Mouse (Mus musculus) heart, embryonic 12.5 days (tissue): ENCODE measurements at regions not wholly inside any gene's neighbourhood (a gene's known extent, or its start where the extent isn't known, plus 50 kb on each side); places are given as distances from the start of the nearest gene placed in this dataset.
A peak's percentile ranks its signal among the peaks of the same experiment; 100 is the strongest.

Source experiments
- ATAC-seq: fragments of 200-750 bp; cut with Nextera tagmentation; 2 replicates; pipeline ENCODE4 v1.8.0; 2017; ENCODE audit warnings: moderate TSS enrichment, moderate library complexity; ENCODE audit not compliant: insufficient number of reproducible peaks, low FRiP score
- H3K27ac ChIP-seq: fragments of 300-500 bp; sonication (generic); 2 replicates; pipeline ENCODE4 v1.5.1; 2016; ENCODE audit warnings: mild to moderate bottlenecking, moderate library complexity; ENCODE audit not compliant: poor library complexity, severe bottlenecking
- H3K27me3 ChIP-seq: fragments of 300-500 bp; sonication (generic); replicated peaks from 2 replicates; pipeline ENCODE4 v1.6.1; 2016; ENCODE audit warnings: mild to moderate bottlenecking, moderate library complexity
- H3K36me3 ChIP-seq: fragments of 300-500 bp; sonication (generic); 2 replicates; pipeline ENCODE4 v1.6.1; 2016; ENCODE audit warnings: mild to moderate bottlenecking, moderate library complexity
- H3K4me1 ChIP-seq: fragments of 300-500 bp; sonication (generic); replicated peaks from 2 replicates; pipeline ENCODE4 v1.6.1; 2016; ENCODE audit warnings: mild to moderate bottlenecking
- H3K4me2 ChIP-seq: fragments of 300-500 bp; sonication (generic); 2 replicates; pipeline ENCODE4 v1.6.1; 2016; ENCODE audit warnings: mild to moderate bottlenecking, moderate library complexity
- H3K4me3 ChIP-seq: fragments of 300-500 bp; sonication (generic); 2 replicates; pipeline ENCODE4 v1.5.1; 2016; ENCODE audit warnings: mild to moderate bottlenecking
- H3K9ac ChIP-seq: fragments of 300-500 bp; sonication (generic); 2 replicates; pipeline ENCODE4 v1.6.1; 2016; ENCODE audit warnings: mild to moderate bottlenecking, moderate library complexity
- H3K9me3 ChIP-seq: fragments of 300-500 bp; sonication (generic); replicated peaks from 2 replicates; pipeline ENCODE4 v1.6.1; 2016; ENCODE audit warnings: mild to moderate bottlenecking, moderate library complexity
- WGBS: fragments of 180-500 bp; shearing (Covaris S2); methylation state at CpG from one replicate; pipeline ENCODE4 v1.1.7; 2016; 5-methylcytosine and 5-hydroxymethylcytosine counted together

- no peak overlapping the region for H3K4me3 ChIP-seq
- ATAC-seq, result no peak
These were observed 979.5 kb upstream of the Car8 start for GRCm38 (mm10) chr4:9218380-9218779.

DNA sequence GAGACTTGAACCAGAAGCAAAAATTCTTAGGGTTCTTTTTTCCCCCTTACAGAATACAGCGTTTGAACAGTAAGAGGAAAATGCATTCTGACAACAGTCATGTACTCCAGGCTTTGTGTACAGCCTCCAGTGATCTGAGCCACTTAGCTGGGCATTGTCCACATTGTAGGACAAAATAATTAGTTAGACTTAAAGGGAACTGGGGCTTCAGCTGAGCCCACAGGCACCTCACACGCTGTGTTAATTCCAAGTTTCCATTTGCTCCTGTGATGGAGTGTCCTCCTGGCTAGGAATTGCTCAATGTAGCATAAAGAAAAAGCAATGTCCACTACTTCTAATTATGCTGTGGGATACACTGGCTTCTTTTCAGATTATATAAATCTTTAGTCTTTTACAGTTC lies 969.8 kb upstream of the Car8 start:
- H3K27ac ChIP-seq, result no peak overlapping the region
- H3K9me3 ChIP-seq, result no peaks in the 10 kb centered on the region
- 87% methylated on average over 2 of the region's 2 CpGs for WGBS
- no peaks in the 10 kb centered on the region for H3K4me1 ChIP-seq
- no peak overlapping the region for H3K9ac ChIP-seq
- no peak overlapping the region for H3K4me2 ChIP-seq
- H3K4me3 ChIP-seq, result no peak overlapping the region
- no peaks in the 10 kb centered on the region for H3K27me3 ChIP-seq
- ATAC-seq, result no peak
- H3K36me3 ChIP-seq, result no peaks in the 10 kb centered on the region

More at GRCm38 (mm10) chr4:9218380-9218779, 979.5 kb upstream of the Car8 start:
- Histone ChIP-seq H3K27ac (no peak overlapping the region), H3K4me2 (no peak overlapping the region), H3K36me3 (no peaks in the 10 kb centered on the region), H3K9ac (no peak overlapping the region), H3K9me3 (0 out of 2 replicates have a peak, but pooled peaks cover 3% of the 10 kb centered on the region), H3K27me3 (no peaks in the 10 kb centered on the region), H3K4me1 (no peaks in the 10 kb centered on the region)
- WGBS, result 71% methylated on average over 5 of the region's 5 CpGs

DNA sequence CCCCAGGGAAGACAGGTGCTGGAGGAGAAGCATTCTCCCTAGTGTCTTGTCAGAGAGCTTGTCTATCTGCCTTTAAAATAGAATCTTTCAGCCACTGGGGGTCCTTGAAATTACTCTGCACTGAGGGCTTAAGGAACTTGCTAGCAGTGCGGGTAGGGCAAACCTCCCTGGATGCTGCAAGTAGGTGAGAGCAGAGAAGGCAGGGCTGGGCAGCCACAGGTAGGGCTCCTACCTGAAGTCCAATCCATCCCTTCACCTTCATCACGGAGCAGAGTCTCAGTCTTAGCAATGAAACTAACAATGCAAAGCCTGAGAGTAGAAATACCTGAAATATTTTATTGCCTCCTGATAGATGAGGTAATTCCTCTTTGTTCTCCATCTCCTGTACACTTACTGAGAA lies 961.2 kb upstream of the Car8 start:
- H3K9me3 ChIP-seq, result no peaks in the 10 kb centered on the region
- 77% methylated on average over 2 of the region's 2 CpGs for WGBS
- no peaks in the 10 kb centered on the region for H3K36me3 ChIP-seq
- no peaks in the 10 kb centered on the region for H3K4me1 ChIP-seq
- H3K9ac ChIP-seq, result no peak overlapping the region
- no peak overlapping the region for H3K4me2 ChIP-seq
- H3K4me3 ChIP-seq, result no peak overlapping the region
- no peaks in the 10 kb centered on the region for H3K27me3 ChIP-seq
- ATAC-seq, result no peak
- no peak overlapping the region for H3K27ac ChIP-seq

GRCm38 (mm10) chr4:9196435-9196834 lies 957.6 kb upstream of the Car8 start:
- 66% methylated on average over 4 of the region's 4 CpGs for WGBS
- Histone ChIP-seq H3K4me3 (no peak overlapping the region), H3K9me3 (no peaks in the 10 kb centered on the region), H3K4me1 (no peaks in the 10 kb centered on the region), H3K27ac (no peak overlapping the region), H3K9ac (no peak overlapping the region), H3K36me3 (no peaks in the 10 kb centered on the region), H3K4me2 (no peak overlapping the region), H3K27me3 (no peaks in the 10 kb centered on the region)
- no peak for ATAC-seq

DNA sequence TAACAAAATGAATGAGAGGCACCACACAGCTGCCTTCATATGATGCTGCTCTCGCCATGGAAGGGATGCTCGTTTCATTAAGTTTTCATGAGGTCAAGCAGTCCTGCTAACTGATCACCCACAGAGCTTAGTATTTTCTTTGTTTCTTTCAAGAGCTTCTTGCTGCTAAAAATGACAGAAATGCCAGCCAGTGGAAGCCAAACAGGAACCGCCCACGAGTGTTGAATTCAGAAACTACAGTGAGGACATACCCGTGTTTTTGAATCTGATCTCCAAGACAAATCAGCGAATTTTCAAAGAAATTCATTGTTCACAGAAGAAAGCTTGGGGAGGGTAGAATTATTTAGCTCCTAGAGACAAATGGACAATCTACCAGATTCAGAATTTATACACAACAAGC lies 954.3 kb upstream of the Car8 start:
- H3K9me3 ChIP-seq, result no peaks in the 10 kb centered on the region
- no peak overlapping the region for H3K4me3 ChIP-seq
- no peak for ATAC-seq
- no peak overlapping the region for H3K9ac ChIP-seq
- no peaks in the 10 kb centered on the region for H3K36me3 ChIP-seq
- 63% methylated on average over 6 of the region's 6 CpGs for WGBS
- no peak overlapping the region for H3K27ac ChIP-seq
- H3K4me2 ChIP-seq, result no peak overlapping the region
- H3K27me3 ChIP-seq, result no peaks in the 10 kb centered on the region
- H3K4me1 ChIP-seq, result peaks cover 6% of the 10 kb centered on the region; the same call in 1 of the 2 replicates

DNA sequence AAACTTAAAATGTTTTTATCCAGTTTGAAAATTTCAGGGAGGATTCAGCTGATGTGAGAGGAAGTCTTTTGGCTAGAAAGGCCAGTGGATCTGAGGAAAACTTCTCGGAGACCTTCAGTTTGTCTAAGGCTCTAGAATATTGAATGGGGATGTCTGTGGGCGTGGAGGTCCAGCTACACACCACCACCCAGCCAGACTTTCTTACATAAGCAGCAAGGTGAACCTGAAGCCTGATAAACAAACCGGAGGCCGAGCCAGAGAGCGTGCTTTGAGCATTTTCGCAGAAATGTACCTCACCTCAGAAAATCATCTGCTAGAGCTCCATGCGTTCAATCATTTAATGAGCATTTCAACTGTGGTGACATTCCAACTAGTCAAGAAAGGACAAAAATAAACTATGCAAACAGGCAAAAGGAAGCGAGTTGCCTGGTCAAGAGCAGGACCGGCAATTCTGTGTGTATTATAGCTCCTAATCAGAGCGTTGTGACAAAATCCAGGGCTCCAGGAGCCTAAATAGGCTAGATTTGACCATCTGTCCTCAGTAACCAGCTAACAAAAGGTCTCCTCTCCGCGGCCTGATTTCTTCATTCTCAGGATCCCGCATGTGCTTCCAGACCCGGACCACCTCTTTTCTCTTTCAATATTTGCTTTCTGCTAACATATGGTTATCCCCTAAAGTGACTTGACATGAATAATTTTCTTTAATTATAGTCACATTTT lies 946.5 kb upstream of the Car8 start:
- Histone ChIP-seq H3K36me3 (no peaks in the 10 kb centered on the region), H3K27ac (peak overlapping the region; percentile 92), H3K27me3 (no peaks in the 10 kb centered on the region), H3K9ac (peak overlapping the region; percentile 46; the same call in 1 of the 2 replicates), H3K4me3 (peak overlapping the region; percentile 37), H3K4me2 (peak overlapping the region; percentile 70), H3K9me3 (no peaks in the 10 kb centered on the region), H3K4me1 (peaks cover 27% of the 10 kb centered on the region)
- WGBS, result 12% methylated on average over 14 of the region's 14 CpGs
- ATAC-seq, result no peak

DNA sequence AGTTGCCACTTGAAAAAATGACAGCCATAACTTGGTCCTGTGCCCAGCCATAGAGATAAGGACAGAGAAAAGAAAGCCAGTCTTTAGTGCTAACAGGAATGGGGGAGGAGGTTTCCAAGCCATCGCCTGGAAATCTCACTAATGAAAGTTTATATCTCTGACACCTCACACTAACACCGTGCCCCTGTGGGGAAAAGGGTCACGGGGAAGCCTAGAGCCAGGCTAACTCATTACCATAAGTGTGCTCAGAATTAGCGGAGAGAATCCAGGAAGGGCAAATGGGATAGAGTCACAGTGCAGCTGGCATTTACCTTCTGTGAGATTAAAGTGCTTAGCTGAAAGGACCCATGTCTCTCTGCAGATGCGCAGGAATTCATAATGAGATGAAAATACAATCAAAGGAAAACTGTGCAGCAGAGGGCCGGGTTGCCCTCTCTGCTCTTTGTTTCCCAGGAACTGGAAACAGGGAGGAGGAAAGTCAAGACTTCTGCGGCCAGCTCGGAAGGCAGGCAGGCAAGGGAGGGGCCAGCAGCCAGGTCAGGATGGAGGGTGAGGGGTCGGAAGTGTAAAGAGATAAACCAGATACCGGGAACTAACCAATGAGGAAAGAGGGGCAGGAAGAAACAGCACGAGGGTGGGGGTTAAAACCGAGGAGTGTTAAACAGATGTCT lies 945.7 kb upstream of the Car8 start:
- Histone ChIP-seq H3K4me2 (peak overlapping the region; percentile 70), H3K9ac (peak overlapping the region; percentile 41; the same call in 1 of the 2 replicates)
- under 1% methylated on average over 12 of the region's 12 CpGs for WGBS

GRCm38 (mm10) chr4:9174365-9174764 lies 935.5 kb upstream of the Car8 start:
- Histone ChIP-seq H3K27me3 (no peaks in the 10 kb centered on the region), H3K27ac (no peak overlapping the region), H3K4me3 (no peak overlapping the region), H3K4me1 (no peaks in the 10 kb centered on the region), H3K9me3 (no peaks in the 10 kb centered on the region), H3K9ac (no peak overlapping the region), H3K4me2 (no peak overlapping the region), H3K36me3 (no peaks in the 10 kb centered on the region)
- no peak for ATAC-seq
- 65% methylated on average over 1 of the region's 1 CpGs for WGBS

More for the DNA sequence above, 945.7 kb upstream of the Car8 start:
- H3K27me3 ChIP-seq, result no peaks in the 10 kb centered on the region
- H3K4me3 ChIP-seq, result peak overlapping the region; percentile 37
- H3K27ac ChIP-seq, result peak overlapping the region; percentile 92
- no peaks in the 10 kb centered on the region for H3K36me3 ChIP-seq
- ATAC-seq, result peak; percentile 85
- peaks cover 23% of the 10 kb centered on the region for H3K4me1 ChIP-seq
- H3K9me3 ChIP-seq, result no peaks in the 10 kb centered on the region

DNA sequence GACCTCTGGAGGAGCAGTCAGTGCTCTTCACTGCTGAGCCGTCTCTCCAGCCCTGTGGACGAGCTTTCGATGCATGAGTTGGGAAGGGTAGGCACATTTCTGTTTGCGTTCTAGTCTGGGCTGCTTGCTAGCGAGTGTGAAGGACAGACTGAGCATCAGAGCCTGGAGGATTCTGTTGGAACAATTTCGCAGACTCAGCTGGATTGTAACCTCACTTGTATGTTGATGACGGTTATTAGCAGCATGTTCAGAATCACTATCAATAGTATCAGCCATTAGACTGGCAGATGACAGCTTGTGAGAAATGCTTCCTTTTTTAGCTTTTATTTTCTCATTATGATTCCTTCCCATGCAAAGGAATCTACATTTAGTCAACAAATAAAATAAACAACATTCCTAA lies 923.5 kb upstream of the Car8 start:
- Histone ChIP-seq H3K4me2 (no peak overlapping the region), H3K27ac (no peak overlapping the region), H3K9me3 (no peaks in the 10 kb centered on the region), H3K4me3 (no peak overlapping the region), H3K9ac (no peak overlapping the region), H3K36me3 (no peaks in the 10 kb centered on the region), H3K4me1 (no peaks in the 10 kb centered on the region), H3K27me3 (no peaks in the 10 kb centered on the region)
- ATAC-seq, result no peak
- WGBS, result 74% methylated on average over 7 of the region's 7 CpGs

- Histone ChIP-seq H3K4me3 (no peak overlapping the region), H3K4me1 (no peaks in the 10 kb centered on the region), H3K27me3 (no peaks in the 10 kb centered on the region), H3K27ac (no peak overlapping the region), H3K4me2 (no peak overlapping the region), H3K9me3 (no peaks in the 10 kb centered on the region), H3K9ac (no peak overlapping the region), H3K36me3 (no peaks in the 10 kb centered on the region)
- WGBS, result 71% methylated on average over 4 of the region's 4 CpGs
- no peak for ATAC-seq
These were observed 922.9 kb upstream of the Car8 start for GRCm38 (mm10) chr4:9161814-9162133.

- ATAC-seq, result no peak
- WGBS, result 80% methylated on average over 11 of the region's 11 CpGs
- Histone ChIP-seq H3K9ac (no peak overlapping the region), H3K4me3 (no peak overlapping the region), H3K27me3 (no peaks in the 10 kb centered on the region), H3K36me3 (no peaks in the 10 kb centered on the region), H3K4me2 (no peak overlapping the region), H3K9me3 (no peaks in the 10 kb centered on the region), H3K27ac (no peak overlapping the region), H3K4me1 (no peaks in the 10 kb centered on the region)
These were observed 922.4 kb upstream of the Car8 start for GRCm38 (mm10) chr4:9161068-9161813.
